Mouse (Mus musculus): Measurements from ENCODE around the gene Ulk3. TPM values are rescaled to one million over a fixed set of nuclear protein-coding genes. Genes with fewer than 3 reads are reported as not detected.

The Ulk3 gene
- polyA plus RNA-seq, 1 experiment from 2014 or later = 12.6 TPM

GRCm38 (mm10) chr9:57552139-57552887, 36.9 kb upstream of the Ulk3 start, which contains the start of gene Mpi:
Gene Mpi, minus strand, starts transcription at chr9:57552763.
- WGBS = 1% methylated on average over 28 of the region's 28 CpGs
- Histone ChIP-seq H3K4me2 (ENCODE audit: low read depth, low read length, severe bottlenecking) (peak within 1 kb of the TSS; percentile 59), H3K4me3 (ENCODE audit: low read depth, low read length) (peak within 1 kb of the TSS; percentile 62), H3K9me3 (ENCODE audit: control insufficient read depth, low read length) (no peaks in the 10 kb centered on the region), H3K27me3 (ENCODE audit: control insufficient read depth, insufficient read depth, low read length) (no peaks in the 10 kb centered on the region), H3K4me1 (replicated peaks; ENCODE audit: control insufficient read depth, insufficient read depth, low read length) (peaks cover 6% of the 10 kb centered on the region; the same call in 1 of the 2 replicates), H3K27ac (ENCODE audit: low read depth, low read length) (no peak within 1 kb of the TSS), H3K36me3 (ENCODE audit: control insufficient read depth, insufficient read depth, low read length) (no peaks in the 10 kb centered on the region; the same call in 1 of the 2 replicates), H3K9ac (ENCODE audit: low read length) (peak within 1 kb of the TSS; percentile 73)
- peak; percentile 83 for DNase-seq (ENCODE audit: low spot score)
- ATAC-seq (replicated peaks; ENCODE audit: low FRiP score) = peak; percentile 46

GRCm38 (mm10) chr9:57553119-57553518, 36.1 kb upstream of the Ulk3 start:
- 71% methylated on average over 11 of the region's 11 CpGs for WGBS
- ATAC-seq (replicated peaks; ENCODE audit: low FRiP score) = no peak
- no peak overlapping the region for H3K4me3 ChIP-seq (ENCODE audit: low read depth, low read length)

GRCm38 (mm10) chr9:57554753-57555152, 34.5 kb upstream of the Ulk3 start:
- H3K4me3 ChIP-seq (ENCODE audit: low read depth, low read length) = no peak overlapping the region
- no peaks in the 10 kb centered on the region for H3K36me3 ChIP-seq (ENCODE audit: control insufficient read depth, insufficient read depth, low read length)
- H3K27me3 ChIP-seq (ENCODE audit: control insufficient read depth, insufficient read depth, low read length) = no peaks in the 10 kb centered on the region
- 38% methylated on average over 3 of the region's 3 CpGs for WGBS
- DNase-seq (ENCODE audit: low spot score) = no peak
- ATAC-seq (replicated peaks; ENCODE audit: low FRiP score) = no peak
- no peaks in the 10 kb centered on the region for H3K9me3 ChIP-seq (ENCODE audit: control insufficient read depth, low read length)
- H3K9ac ChIP-seq (ENCODE audit: low read length) = no peak overlapping the region
- no peak overlapping the region for H3K4me2 ChIP-seq (ENCODE audit: low read depth, low read length, severe bottlenecking)
- no peak overlapping the region for H3K27ac ChIP-seq (ENCODE audit: low read depth, low read length)
- H3K4me1 ChIP-seq (replicated peaks; ENCODE audit: control insufficient read depth, insufficient read depth, low read length) = peaks cover 6% of the 10 kb centered on the region; the same call in 1 of the 2 replicates

More at GRCm38 (mm10) chr9:57553119-57553518, 36.1 kb upstream of the Ulk3 start:
- no peak overlapping the region for H3K4me2 ChIP-seq (ENCODE audit: low read depth, low read length, severe bottlenecking)
- no peak for DNase-seq (ENCODE audit: low spot score)
- H3K9me3 ChIP-seq (ENCODE audit: control insufficient read depth, low read length) = no peaks in the 10 kb centered on the region
- H3K36me3 ChIP-seq (ENCODE audit: control insufficient read depth, insufficient read depth, low read length) = no peaks in the 10 kb centered on the region; the same call in 1 of the 2 replicates
- no peak overlapping the region for H3K9ac ChIP-seq (ENCODE audit: low read length)
- H3K4me1 ChIP-seq (replicated peaks; ENCODE audit: control insufficient read depth, insufficient read depth, low read length) = peaks cover 6% of the 10 kb centered on the region; the same call in 1 of the 2 replicates
- no peak overlapping the region for H3K27ac ChIP-seq (ENCODE audit: low read depth, low read length)
- no peaks in the 10 kb centered on the region for H3K27me3 ChIP-seq (ENCODE audit: control insufficient read depth, insufficient read depth, low read length)

GRCm38 (mm10) chr9:57557215-57557614, 32.0 kb upstream of the Ulk3 start:
- no peak for ATAC-seq (replicated peaks; ENCODE audit: low FRiP score)
- 82% methylated on average over 3 of the region's 3 CpGs for WGBS

GRCm38 (mm10) chr9:57558625-57559024, 30.6 kb upstream of the Ulk3 start:
- Histone ChIP-seq H3K9me3 (ENCODE audit: control insufficient read depth, low read length) (no peaks in the 10 kb centered on the region), H3K9ac (ENCODE audit: low read length) (no peak overlapping the region), H3K4me2 (ENCODE audit: low read depth, low read length, severe bottlenecking) (no peak overlapping the region), H3K27me3 (ENCODE audit: control insufficient read depth, insufficient read depth, low read length) (no peaks in the 10 kb centered on the region), H3K27ac (ENCODE audit: low read depth, low read length) (no peak overlapping the region), H3K4me1 (replicated peaks; ENCODE audit: control insufficient read depth, insufficient read depth, low read length) (peaks cover 7% of the 10 kb centered on the region), H3K36me3 (ENCODE audit: control insufficient read depth, insufficient read depth, low read length) (no peaks in the 10 kb centered on the region), H3K4me3 (ENCODE audit: low read depth, low read length) (no peak overlapping the region)
- DNase-seq (ENCODE audit: low spot score) (no peak), ATAC-seq (replicated peaks; ENCODE audit: low FRiP score) (no peak)
- WGBS = 92% methylated on average over 4 of the region's 4 CpGs

More at GRCm38 (mm10) chr9:57557215-57557614, 32.0 kb upstream of the Ulk3 start:
- H3K4me2 ChIP-seq (ENCODE audit: low read depth, low read length, severe bottlenecking) = no peak overlapping the region
- no peak for DNase-seq (ENCODE audit: low spot score)
- H3K9me3 ChIP-seq (ENCODE audit: control insufficient read depth, low read length) = no peaks in the 10 kb centered on the region
- H3K27me3 ChIP-seq (ENCODE audit: control insufficient read depth, insufficient read depth, low read length) = no peaks in the 10 kb centered on the region
- no peak overlapping the region for H3K4me3 ChIP-seq (ENCODE audit: low read depth, low read length)
- no peaks in the 10 kb centered on the region for H3K36me3 ChIP-seq (ENCODE audit: control insufficient read depth, insufficient read depth, low read length)
- no peak overlapping the region for H3K27ac ChIP-seq (ENCODE audit: low read depth, low read length)
- no peak overlapping the region for H3K9ac ChIP-seq (ENCODE audit: low read length)
- peaks cover 7% of the 10 kb centered on the region for H3K4me1 ChIP-seq (replicated peaks; ENCODE audit: control insufficient read depth, insufficient read depth, low read length)

GRCm38 (mm10) chr9:57559568-57559967, 29.7 kb upstream of the Ulk3 start:
- WGBS = 77% methylated on average over 2 of the region's 2 CpGs

GRCm38 (mm10) chr9:57560263-57560662, 29.0 kb upstream of the Ulk3 start:
- H3K4me3 ChIP-seq (ENCODE audit: low read depth, low read length) = peak overlapping the region; percentile 48
- DNase-seq (ENCODE audit: low spot score) = no peak
- H3K9ac ChIP-seq (ENCODE audit: low read length) = peak overlapping the region; percentile 55
- no peaks in the 10 kb centered on the region for H3K27me3 ChIP-seq (ENCODE audit: control insufficient read depth, insufficient read depth, low read length)
- peaks cover 7% of the 10 kb centered on the region for H3K4me1 ChIP-seq (replicated peaks; ENCODE audit: control insufficient read depth, insufficient read depth, low read length)
- no peak overlapping the region for H3K27ac ChIP-seq (ENCODE audit: low read depth, low read length)
- H3K4me2 ChIP-seq (ENCODE audit: low read depth, low read length, severe bottlenecking) = peak overlapping the region; percentile 71
- no peaks in the 10 kb centered on the region for H3K9me3 ChIP-seq (ENCODE audit: control insufficient read depth, low read length)
- WGBS = 29% methylated on average over 7 of the region's 7 CpGs
- no peaks in the 10 kb centered on the region for H3K36me3 ChIP-seq (ENCODE audit: control insufficient read depth, insufficient read depth, low read length)
- ATAC-seq (replicated peaks; ENCODE audit: low FRiP score) = no peak

More at GRCm38 (mm10) chr9:57559568-57559967, 29.7 kb upstream of the Ulk3 start:
- H3K27me3 ChIP-seq (ENCODE audit: control insufficient read depth, insufficient read depth, low read length) = no peaks in the 10 kb centered on the region
- H3K9ac ChIP-seq (ENCODE audit: low read length) = no peak overlapping the region
- DNase-seq (ENCODE audit: low spot score) (no peak), ATAC-seq (replicated peaks; ENCODE audit: low FRiP score) (no peak)
- H3K4me3 ChIP-seq (ENCODE audit: low read depth, low read length) = no peak overlapping the region
- H3K4me2 ChIP-seq (ENCODE audit: low read depth, low read length, severe bottlenecking) = no peak overlapping the region
- H3K27ac ChIP-seq (ENCODE audit: low read depth, low read length) = no peak overlapping the region
- H3K9me3 ChIP-seq (ENCODE audit: control insufficient read depth, low read length) = no peaks in the 10 kb centered on the region
- H3K4me1 ChIP-seq (replicated peaks; ENCODE audit: control insufficient read depth, insufficient read depth, low read length) = peaks cover 7% of the 10 kb centered on the region
- H3K36me3 ChIP-seq (ENCODE audit: control insufficient read depth, insufficient read depth, low read length) = no peaks in the 10 kb centered on the region

- Histone ChIP-seq H3K27me3 (ENCODE audit: control insufficient read depth, insufficient read depth, low read length) (no peaks in the 10 kb centered on the region), H3K4me1 (replicated peaks; ENCODE audit: control insufficient read depth, insufficient read depth, low read length) (peaks cover 7% of the 10 kb centered on the region), H3K9ac (ENCODE audit: low read length) (peak within 1 kb of the TSS; percentile 55), H3K27ac (ENCODE audit: low read depth, low read length) (no peak within 1 kb of the TSS), H3K36me3 (ENCODE audit: control insufficient read depth, insufficient read depth, low read length) (no peaks in the 10 kb centered on the region), H3K9me3 (ENCODE audit: control insufficient read depth, low read length) (no peaks in the 10 kb centered on the region), H3K4me3 (ENCODE audit: low read depth, low read length) (peak within 1 kb of the TSS; percentile 48), H3K4me2 (ENCODE audit: low read depth, low read length, severe bottlenecking) (peak within 1 kb of the TSS; percentile 71)
- 1% methylated on average over 37 of the region's 37 CpGs for WGBS
- DNase-seq (ENCODE audit: low spot score) (peak; percentile 95), ATAC-seq (replicated peaks; ENCODE audit: low FRiP score) (peak; percentile 99)
Measured at GRCm38 (mm10) chr9:57560861-57561710, 28.2 kb upstream of the Ulk3 start, which contains the start of gene Scamp2. Gene Scamp2, plus strand, starts transcription at chr9:57560943.

Measured in forebrain, embryonic 11.5 days (tissue).